Mouse (Mus musculus): ENCODE data around the gene Rps11. TPM values are rescaled to one million over a fixed set of nuclear protein-coding genes. Genes with fewer than 3 reads are reported as not detected.

Gene Rps11
- polyA plus RNA-seq, 1 experiment = 22.2 TPM

- H3K36me3 ChIP-seq (ENCODE audit: control insufficient read depth) = peaks cover 15% of the 10 kb centered on the region
- peaks cover 71% of the 10 kb centered on the region for H3K27me3 ChIP-seq (ENCODE audit: control insufficient read depth)
- peaks cover 21% of the 10 kb centered on the region for H3K4me1 ChIP-seq (ENCODE audit: control insufficient read depth)
- peak within 1 kb of the TSS; percentile 38 for H3K4me3 ChIP-seq (replicated peaks)
- TF ChIP-seq TAL1 (IDR thresholded peaks at IDR 0.05; ENCODE audit: low read length) (no peak), GATA1 (IDR thresholded peaks at IDR 0.05; ENCODE audit: low read length) (no peak)
- H3K9me3 ChIP-seq (ENCODE audit: control insufficient read depth, low read length) = peaks cover 19% of the 10 kb centered on the region
Observed at GRCm38 (mm10) chr7:45163735-45164490, 39.7 kb upstream of the Rps11 start, which contains the start of gene Slc17a7. TSS of gene Slc17a7 (plus strand) at chr7:45163949.

GRCm38 (mm10) chr7:45162996-45163615, 38.9 kb upstream of the Rps11 start:
- Histone ChIP-seq H3K4me1 (ENCODE audit: control insufficient read depth) (peaks cover 21% of the 10 kb centered on the region), H3K4me3 (replicated peaks) (no peak overlapping the region), H3K36me3 (ENCODE audit: control insufficient read depth) (peaks cover 23% of the 10 kb centered on the region), H3K27me3 (ENCODE audit: control insufficient read depth) (peaks cover 62% of the 10 kb centered on the region), H3K9me3 (ENCODE audit: control insufficient read depth, low read length) (peaks cover 11% of the 10 kb centered on the region)
- TF ChIP-seq TAL1 (IDR thresholded peaks at IDR 0.05; ENCODE audit: low read length) = no peak
- TF ChIP-seq GATA1 (IDR thresholded peaks at IDR 0.05; ENCODE audit: low read length) = no peak

DNA sequence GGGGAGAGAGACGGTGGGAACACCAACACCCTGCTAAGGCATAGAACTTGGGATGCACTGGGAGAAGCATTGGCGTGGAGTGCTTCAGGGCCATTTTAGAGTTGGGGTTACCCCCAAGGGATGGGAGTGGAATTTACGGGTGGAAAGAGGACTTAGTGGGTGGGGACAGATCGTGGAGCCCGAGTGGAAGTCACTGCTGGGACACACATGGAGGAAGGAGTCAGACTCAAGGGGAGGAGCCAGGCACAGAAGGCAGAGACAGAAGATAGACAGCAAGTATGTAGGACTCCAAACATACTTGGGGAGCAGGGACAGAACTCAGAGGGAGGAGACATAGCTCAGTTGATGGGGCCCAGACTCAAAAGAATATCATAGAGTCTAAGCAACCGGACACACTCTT, 38.3 kb upstream of the Rps11 start:
- peaks cover 57% of the 10 kb centered on the region for H3K27me3 ChIP-seq (ENCODE audit: control insufficient read depth)

DNA sequence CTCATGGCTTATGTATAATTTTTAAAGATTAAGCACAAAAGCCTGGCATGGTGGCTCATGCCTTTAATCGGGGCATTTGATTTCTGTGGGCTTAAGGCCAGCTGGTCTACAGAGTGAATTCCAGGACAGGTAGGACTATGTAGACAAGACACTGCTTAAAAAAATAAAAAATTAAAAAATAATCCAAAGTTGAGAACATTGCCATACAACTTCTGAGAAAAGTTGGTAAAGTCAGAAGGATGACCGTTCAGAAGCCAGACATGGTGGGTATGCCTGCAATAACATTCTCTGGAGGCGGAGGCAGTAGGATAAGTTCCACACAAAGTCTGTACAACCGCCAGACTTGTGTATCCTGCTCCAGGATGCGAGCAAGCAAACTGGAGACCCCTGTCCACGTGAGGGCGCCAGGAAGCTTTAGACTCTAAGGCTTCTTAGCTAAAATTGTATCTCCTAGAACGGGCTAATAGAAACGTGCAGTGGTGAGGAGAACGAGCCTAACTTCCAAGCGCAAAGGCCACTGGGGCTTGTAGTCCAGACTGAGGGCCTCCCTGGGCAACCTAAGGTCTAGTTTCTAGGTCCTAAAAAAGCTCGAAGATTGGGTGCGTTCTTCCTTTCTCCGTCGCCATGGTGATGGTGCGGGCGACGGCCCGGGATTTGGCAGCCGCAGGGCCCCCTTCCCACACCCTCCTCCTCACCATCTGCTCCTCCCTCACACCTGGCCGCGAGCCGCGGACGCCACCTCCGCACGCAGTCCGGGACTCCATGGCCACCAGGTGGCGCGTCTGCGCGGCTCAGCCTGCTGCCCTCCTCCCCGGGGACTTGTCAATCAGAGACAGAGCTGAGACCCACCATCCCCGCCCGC, 37.6 kb upstream of the Rps11 start:
- Histone ChIP-seq H3K4me1 (ENCODE audit: control insufficient read depth) (peaks cover 24% of the 10 kb centered on the region), H3K27me3 (ENCODE audit: control insufficient read depth) (peaks cover 50% of the 10 kb centered on the region), H3K4me3 (replicated peaks) (peak overlapping the region; percentile 54), H3K9me3 (ENCODE audit: control insufficient read depth, low read length) (peaks cover 2% of the 10 kb centered on the region; the same call in 1 of the 2 replicates), H3K36me3 (ENCODE audit: control insufficient read depth) (peaks cover 34% of the 10 kb centered on the region)
- no peak for TF ChIP-seq TAL1 (IDR thresholded peaks at IDR 0.05; ENCODE audit: low read length)
- no peak for TF ChIP-seq GATA1 (IDR thresholded peaks at IDR 0.05; ENCODE audit: low read length)

More for the DNA sequence above, 38.3 kb upstream of the Rps11 start:
- peaks cover 29% of the 10 kb centered on the region for H3K36me3 ChIP-seq (ENCODE audit: control insufficient read depth)
- peaks cover 6% of the 10 kb centered on the region; the same call in 1 of the 2 replicates for H3K9me3 ChIP-seq (ENCODE audit: control insufficient read depth, low read length)
- peak overlapping the region; percentile 54 for H3K4me3 ChIP-seq (replicated peaks)
- TF ChIP-seq GATA1 (IDR thresholded peaks at IDR 0.05; ENCODE audit: low read length) = no peak
- TF ChIP-seq TAL1 (IDR thresholded peaks at IDR 0.05; ENCODE audit: low read length) = no peak
- peaks cover 21% of the 10 kb centered on the region for H3K4me1 ChIP-seq (ENCODE audit: control insufficient read depth)

GRCm38 (mm10) chr7:45160866-45161265, 36.6 kb upstream of the Rps11 start:
- H3K27me3 ChIP-seq (ENCODE audit: control insufficient read depth) = peaks cover 40% of the 10 kb centered on the region
- no peak overlapping the region for H3K4me3 ChIP-seq (replicated peaks)
- peaks cover 2% of the 10 kb centered on the region; the same call in 1 of the 2 replicates for H3K9me3 ChIP-seq (ENCODE audit: control insufficient read depth, low read length)
- TF ChIP-seq TAL1 (IDR thresholded peaks at IDR 0.05; ENCODE audit: low read length) (no peak), GATA1 (IDR thresholded peaks at IDR 0.05; ENCODE audit: low read length) (no peak)
- peaks cover 41% of the 10 kb centered on the region for H3K36me3 ChIP-seq (ENCODE audit: control insufficient read depth)
- H3K4me1 ChIP-seq (ENCODE audit: control insufficient read depth) = peaks cover 25% of the 10 kb centered on the region

- H3K27me3 ChIP-seq (ENCODE audit: control insufficient read depth) = peaks cover 35% of the 10 kb centered on the region
- no peak for TF ChIP-seq TAL1 (IDR thresholded peaks at IDR 0.05; ENCODE audit: low read length)
- no peak for TF ChIP-seq GATA1 (IDR thresholded peaks at IDR 0.05; ENCODE audit: low read length)
- peaks cover 29% of the 10 kb centered on the region for H3K4me1 ChIP-seq (ENCODE audit: control insufficient read depth)
- H3K9me3 ChIP-seq (ENCODE audit: control insufficient read depth, low read length) = peaks cover 2% of the 10 kb centered on the region; the same call in 1 of the 2 replicates
- H3K4me3 ChIP-seq (replicated peaks) = no peak overlapping the region
- peaks cover 41% of the 10 kb centered on the region for H3K36me3 ChIP-seq (ENCODE audit: control insufficient read depth)
Observed at GRCm38 (mm10) chr7:45160316-45160800, 36.1 kb upstream of the Rps11 start.

GRCm38 (mm10) chr7:45158991-45159390, 34.8 kb upstream of the Rps11 start:
- peaks cover 41% of the 10 kb centered on the region for H3K36me3 ChIP-seq (ENCODE audit: control insufficient read depth)
- peaks cover under 1% of the 10 kb centered on the region; the same call in 1 of the 2 replicates for H3K9me3 ChIP-seq (ENCODE audit: control insufficient read depth, low read length)
- H3K4me3 ChIP-seq (replicated peaks) = no peak overlapping the region
- peaks cover 34% of the 10 kb centered on the region for H3K4me1 ChIP-seq (ENCODE audit: control insufficient read depth)
- TF ChIP-seq TAL1 (IDR thresholded peaks at IDR 0.05; ENCODE audit: low read length) (no peak), GATA1 (IDR thresholded peaks at IDR 0.05; ENCODE audit: low read length) (no peak)
- H3K27me3 ChIP-seq (ENCODE audit: control insufficient read depth) = peaks cover 21% of the 10 kb centered on the region

- TF ChIP-seq TAL1 (IDR thresholded peaks at IDR 0.05; ENCODE audit: low read length) (no peak), GATA1 (IDR thresholded peaks at IDR 0.05; ENCODE audit: low read length) (no peak)
- H3K9me3 ChIP-seq (ENCODE audit: control insufficient read depth, low read length) = no peaks in the 10 kb centered on the region
- H3K36me3 ChIP-seq (ENCODE audit: control insufficient read depth) = peaks cover 41% of the 10 kb centered on the region
- peaks cover 6% of the 10 kb centered on the region for H3K27me3 ChIP-seq (ENCODE audit: control insufficient read depth)
- H3K4me3 ChIP-seq (replicated peaks) = no peak overlapping the region
- peaks cover 35% of the 10 kb centered on the region for H3K4me1 ChIP-seq (ENCODE audit: control insufficient read depth)
Observed at GRCm38 (mm10) chr7:45157459-45157858, 33.2 kb upstream of the Rps11 start.
